Mouse (Mus musculus): ENCODE measurements around the gene Cyb5r3.

DNA sequence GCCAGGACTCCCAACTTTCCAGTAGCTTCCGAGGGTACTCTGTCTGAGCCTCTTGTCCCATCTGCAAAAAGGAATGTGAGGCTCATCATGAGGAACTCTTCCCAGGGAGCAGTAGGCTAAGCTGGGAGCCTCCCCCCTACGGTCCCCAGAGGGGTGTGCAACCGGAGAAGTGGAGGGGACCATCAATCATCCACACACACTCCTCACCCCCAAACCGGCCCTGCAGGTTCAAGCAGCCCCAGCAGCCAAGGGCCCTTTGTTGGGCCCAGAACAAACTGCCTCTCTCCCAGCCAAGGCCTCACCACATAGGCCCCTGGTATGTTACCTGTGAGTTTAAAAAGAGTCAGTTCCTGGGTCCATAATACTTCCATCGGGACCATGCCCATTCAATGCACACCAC, 5.3 kb downstream of the Cyb5r3 start:
- TF ChIP-seq CTCF (IDR thresholded peaks at IDR 0.05; ENCODE audit: low read depth, low read length) (no peak), POLR2A (IDR thresholded peaks at IDR 0.05; ENCODE audit: borderline replicate concordance, low read depth, low read length) (no peak)

Data from bone marrow macrophage, adult 2 months (primary cell).